Mouse (Mus musculus) central nervous system, embryonic 11.5 days (tissue): ENCODE measurements around the gene Olfr1002. TPM values are rescaled to one million over a fixed set of nuclear protein-coding genes. Genes with fewer than 3 reads are reported as not detected.

Experiments used
- polyA plus RNA-seq: library from polyadenylated mRNA; depleted of rRNA; stranded (reverse); fragments of >200 nt; gene quantifications from 2 replicates; pipeline ENCODE4 v1.2.3, GENCODE M21; 2012; rRNA removed

Gene Olfr1002
- not detected in 2 replicates for polyA plus RNA-seq

GRCm38 (mm10) chr2:85650604-85651003, at the start of gene Olfr1002:
Olfr1002 (minus strand) TSS chr2:85650704.

DNA sequence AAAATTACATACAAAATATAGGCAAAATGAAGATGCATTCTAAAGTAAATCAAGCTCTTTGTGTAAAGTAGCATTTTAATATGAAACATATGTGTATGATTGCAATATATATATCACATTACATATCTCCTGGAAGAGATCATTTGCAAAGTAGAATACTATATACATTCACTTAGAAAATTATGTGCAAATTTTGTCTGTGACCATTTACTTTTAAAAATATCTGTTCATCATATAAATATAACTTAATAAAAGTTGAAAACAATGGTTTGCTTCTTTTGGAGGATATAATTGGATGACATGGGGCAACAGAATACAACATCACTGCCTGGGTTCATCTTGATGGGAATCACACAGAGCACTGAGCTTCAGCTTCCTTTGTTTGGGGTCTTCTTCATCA, 38.6 kb upstream of the Olfr1002 start, which contains the start of gene Olfr1008:
TSS of gene Olfr1008 (plus strand) at position 301 of the 400 bp plus-strand sequence.

GRCm38 (mm10) chr2:85678667-85679066, 28.2 kb upstream of the Olfr1002 start, which contains the start of gene Olfr1006:
Olfr1006 (minus strand) TSS chr2:85678767.

DNA sequence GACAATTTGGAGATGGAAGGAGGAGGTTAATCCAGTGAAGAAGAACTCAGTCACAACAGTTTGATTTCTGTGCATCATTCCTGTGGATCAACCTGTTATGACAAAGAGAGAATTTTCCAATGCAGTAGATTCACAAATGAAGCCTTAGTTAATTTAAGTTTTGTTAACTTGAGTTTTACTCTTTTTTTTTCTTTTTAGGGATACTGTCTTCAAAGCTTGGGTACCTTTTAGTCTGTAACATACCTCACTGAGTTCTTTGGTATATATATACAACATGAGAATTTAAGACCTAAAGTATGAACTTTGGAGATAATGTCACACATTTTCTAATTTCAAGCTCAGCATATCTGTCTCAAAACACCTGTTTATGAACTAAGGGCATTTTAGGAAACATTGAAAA, 13.9 kb upstream of the Olfr1002 start, which contains the start of gene Olfr154:
TSS of gene Olfr154 (minus strand) at position 101 of the 400 bp plus-strand sequence.

GRCm38 (mm10) chr2:85611803-85612202, 38.7 kb downstream of the Olfr1002 start, which contains the start of gene Olfr1000:
Olfr1000 (minus strand) TSS chr2:85611903.

Other genes with a start within 250 kb of the Olfr1002 start
- gene Olfr992, start 241.2 kb downstream of the Olfr1002 start, polyA plus RNA-seq, result not detected in 2 replicates
- not detected in 2 replicates for gene Olfr993, start 235.8 kb downstream of the Olfr1002 start, polyA plus RNA-seq
- gene Olfr994, start 214.3 kb downstream of the Olfr1002 start, polyA plus RNA-seq, result not detected in 2 replicates
- gene Olfr995, start 207.1 kb downstream of the Olfr1002 start, polyA plus RNA-seq, result not detected in 2 replicates
- gene 4833423E24Rik, start 131.7 kb downstream of the Olfr1002 start, polyA plus RNA-seq, result 0.04 TPM in 2 replicates
- gene Olfr996, start 71.5 kb downstream of the Olfr1002 start, polyA plus RNA-seq, result not detected in 2 replicates
- not detected in 2 replicates for gene Olfr998, start 61.8 kb downstream of the Olfr1002 start, polyA plus RNA-seq
- not detected in 2 replicates for gene Olfr1000, start 38.8 kb downstream of the Olfr1002 start, polyA plus RNA-seq
- gene Olfr154, start 13.8 kb upstream of the Olfr1002 start, polyA plus RNA-seq, result not detected in 2 replicates
- gene Olfr1006, start 28.1 kb upstream of the Olfr1002 start, polyA plus RNA-seq, result not detected in 2 replicates
- not detected in 2 replicates for gene Olfr1008, start 38.7 kb upstream of the Olfr1002 start, polyA plus RNA-seq
- not detected in 2 replicates for gene Olfr1009, start 64.7 kb upstream of the Olfr1002 start, polyA plus RNA-seq
- gene Olfr1012, start 112.1 kb upstream of the Olfr1002 start, polyA plus RNA-seq, result not detected in 2 replicates
- gene Olfr1013, start 116.4 kb upstream of the Olfr1002 start, polyA plus RNA-seq, result not detected in 2 replicates
- not detected in 2 replicates for gene Olfr1014, start 122.0 kb upstream of the Olfr1002 start, polyA plus RNA-seq
- gene Olfr1015, start 131.3 kb upstream of the Olfr1002 start, polyA plus RNA-seq, result not detected in 2 replicates
- not detected in 2 replicates for gene Olfr1016, start 151.8 kb upstream of the Olfr1002 start, polyA plus RNA-seq
- gene Olfr1018, start 167.8 kb upstream of the Olfr1002 start, polyA plus RNA-seq, result not detected in 2 replicates
- not detected in 2 replicates for gene Olfr1019, start 194.8 kb upstream of the Olfr1002 start, polyA plus RNA-seq
- not detected in 2 replicates for gene Olfr1020, start 196.3 kb upstream of the Olfr1002 start, polyA plus RNA-seq
- not detected in 2 replicates for gene Olfr1022, start 217.9 kb upstream of the Olfr1002 start, polyA plus RNA-seq
- not detected in 2 replicates for gene Olfr1023, start 234.9 kb upstream of the Olfr1002 start, polyA plus RNA-seq